Mouse (Mus musculus) MEL (cell line): ENCODE measurements at regions not wholly inside any gene's neighbourhood (a gene's known extent, or its start where the extent isn't known, plus 50 kb on each side); places are given as distances from the start of the nearest gene placed in this dataset.

Experiments used
- DNase-seq: peaks from one replicate; pipeline ENCODE4 v3.0.0; 2011; ENCODE audit warnings: low read depth, low spot score
- H3K27ac ChIP-seq: 2 replicates; pipeline ENCODE4 v1.5.1; 2012; ENCODE audit warnings: low read depth, mild to moderate bottlenecking, control low read depth, low read length, moderate library complexity; ENCODE audit not compliant: control insufficient read depth
- H3K27me3 ChIP-seq, 2 experiments: fragments of 150-350 bp in 1 of 2; sonication (generic) in 1 of 2; 2 replicates each; pipeline ENCODE4 v1.6.1; 2012; ENCODE audit warnings: low read length in 2 of 2, mild to moderate bottlenecking in 2 of 2, improper control_type of control experiment in 1 of 2, moderate library complexity in 1 of 2; ENCODE audit not compliant: insufficient read depth in 2 of 2, control insufficient read depth in 1 of 2
- H3K36me3 ChIP-seq, 2 experiments: 2 replicates each; pipeline ENCODE4 v1.6.1; 2012 to 2014; ENCODE audit warnings: low read length in 2 of 2, improper control_type of control experiment in 1 of 2, inconsistent platforms in 1 of 2, mild to moderate bottlenecking in 1 of 2; ENCODE audit not compliant: insufficient read depth in 2 of 2, control insufficient read depth in 1 of 2
- H3K4me1 ChIP-seq, 2 experiments: fragments of 150-350 bp in 1 of 2; sonication (generic) in 1 of 2; 2 replicates each; pipeline ENCODE4 v1.6.1; 2012; ENCODE audit warnings: low read length in 2 of 2, improper control_type of control experiment in 1 of 2, mild to moderate bottlenecking in 1 of 2; ENCODE audit not compliant: insufficient read depth in 2 of 2, control insufficient read depth in 1 of 2
- H3K4me3 ChIP-seq, 2 experiments: fragments of 150-350 bp in 1 of 2; sonication (generic) in 1 of 2; 2 replicates each; pipeline ENCODE4 v1.5.1; 2012; ENCODE audit warnings: low read depth in 2 of 2, low read length in 2 of 2, mild to moderate bottlenecking in 2 of 2, moderate library complexity in 2 of 2, control low read depth in 1 of 2, improper control_type of control experiment in 1 of 2; ENCODE audit not compliant: control insufficient read depth in 1 of 2, insufficient read depth in 1 of 2
- H3K79me2 ChIP-seq: 2 replicates; pipeline ENCODE4 v1.6.1; 2012; ENCODE audit warnings: mild to moderate bottlenecking, low read length, moderate library complexity; ENCODE audit not compliant: control insufficient read depth, poor library complexity, insufficient read depth
- H3K9ac ChIP-seq: 2 replicates; pipeline ENCODE4 v1.6.1; 2012; ENCODE audit warnings: low read depth, mild to moderate bottlenecking, control low read depth, low read length, moderate library complexity; ENCODE audit not compliant: control insufficient read depth, poor library complexity, severe bottlenecking
- H3K9me3 ChIP-seq: fragments of 150-350 bp; sonication (generic); replicated peaks from 2 replicates; pipeline ENCODE4 v1.6.1; 2012; ENCODE audit warnings: mild to moderate bottlenecking, low read length, improper control_type of control experiment, moderate library complexity; ENCODE audit not compliant: insufficient read depth
- BHLHE40 ChIP-seq: IDR thresholded peaks from 2 replicates; pipeline ENCODE4 v1.6.1; 2012; ENCODE audit warnings: low read depth, mild to moderate bottlenecking, inconsistent platforms, low read length, improper control_type of control experiment, borderline replicate concordance
- CHD1 ChIP-seq: IDR thresholded peaks from 2 replicates; pipeline ENCODE4 v1.6.1; 2012; ENCODE audit warnings: low read depth, mild to moderate bottlenecking, inconsistent platforms, low read length, improper control_type of control experiment
- CHD2 ChIP-seq: IDR thresholded peaks from 2 replicates; pipeline ENCODE4 v1.6.1; 2011; ENCODE audit warnings: low read length, improper control_type of control experiment
- CTCF ChIP-seq, 3 experiments: IDR thresholded peaks in 2 of 3; conservative IDR thresholded peaks in 1 of 3; 2 replicates each; pipeline ENCODE4 v1.5.1; 2011 to 2012; ENCODE audit warnings: low read length in 3 of 3, low read depth in 2 of 3, mild to moderate bottlenecking in 2 of 3, improper control_type of control experiment in 1 of 3, inconsistent platforms in 1 of 3, mixed read lengths in 1 of 3, moderate library complexity in 1 of 3; ENCODE audit not compliant: control insufficient read depth in 1 of 3, insufficient read depth in 1 of 3, poor library complexity in 1 of 3, severe bottlenecking in 1 of 3
- E2F4 ChIP-seq: IDR thresholded peaks from 2 replicates; pipeline ENCODE4 v1.6.1; 2011; ENCODE audit warnings: low read depth, low read length, improper control_type of control experiment, borderline replicate concordance
- ELF1 ChIP-seq: IDR thresholded peaks from 2 replicates; pipeline ENCODE4 v1.6.1; 2014; ENCODE audit warnings: low read depth, mild to moderate bottlenecking, inconsistent platforms, low read length, improper control_type of control experiment, moderate library complexity
- EP300 ChIP-seq, 2 experiments: IDR thresholded peaks; 2 replicates each; pipeline ENCODE4 v1.6.1; 2011; ENCODE audit warnings: improper control_type of control experiment in 2 of 2, low read length in 2 of 2, low read depth in 1 of 2, mild to moderate bottlenecking in 1 of 2
- ETS1 ChIP-seq: IDR thresholded peaks from 2 replicates; pipeline ENCODE4 v1.6.1; 2012; ENCODE audit warnings: low read depth, mild to moderate bottlenecking, inconsistent platforms, low read length, improper control_type of control experiment, moderate library complexity
- KAT2A ChIP-seq: conservative IDR thresholded peaks from 2 replicates; pipeline ENCODE4 v1.6.1; 2012; ENCODE audit warnings: low read depth, low read length, improper control_type of control experiment, inconsistent platforms
- MAFK ChIP-seq: IDR thresholded peaks from 2 replicates; pipeline ENCODE4 v1.6.1; 2011; ENCODE audit warnings: low read depth, mild to moderate bottlenecking, low read length, improper control_type of control experiment, borderline replicate concordance
- MAX ChIP-seq: IDR thresholded peaks from 2 replicates; pipeline ENCODE4 v1.6.1; 2011; ENCODE audit warnings: low read length, improper control_type of control experiment
- MAZ ChIP-seq: IDR thresholded peaks from 2 replicates; pipeline ENCODE4 v1.6.1; 2012; ENCODE audit warnings: low read depth, mild to moderate bottlenecking, inconsistent platforms, low read length, improper control_type of control experiment
- MEF2A ChIP-seq: IDR thresholded peaks from 2 replicates; pipeline ENCODE4 v1.6.1; 2014; ENCODE audit warnings: low read depth, mild to moderate bottlenecking, inconsistent platforms, low read length, improper control_type of control experiment; ENCODE audit not compliant: poor library complexity, insufficient replicate concordance, severe bottlenecking; ENCODE audit errors: extremely low read depth
- MYB ChIP-seq: IDR thresholded peaks from 2 replicates; pipeline ENCODE4 v1.6.1; 2011; ENCODE audit warnings: mild to moderate bottlenecking, low read depth, low read length, improper control_type of control experiment
- POLR2AphosphoS5 ChIP-seq: IDR thresholded peaks from 2 replicates; pipeline ENCODE4 v1.6.1; 2012; ENCODE audit warnings: low read depth, borderline replicate concordance, mild to moderate bottlenecking, inconsistent platforms, low read length, moderate library complexity, mixed read lengths
- RAD21 ChIP-seq: IDR thresholded peaks from 2 replicates; pipeline ENCODE4 v1.6.1; 2011; ENCODE audit warnings: mild to moderate bottlenecking, low read depth, low read length, improper control_type of control experiment
- RCOR1 ChIP-seq: IDR thresholded peaks from 2 replicates; pipeline ENCODE4 v1.6.1; 2012; ENCODE audit warnings: low read depth, mild to moderate bottlenecking, inconsistent platforms, low read length, improper control_type of control experiment
- SIN3A ChIP-seq: IDR thresholded peaks from 2 replicates; pipeline ENCODE4 v1.6.1; 2012; ENCODE audit warnings: low read length, improper control_type of control experiment, inconsistent platforms
- SMC3 ChIP-seq: IDR thresholded peaks from 2 replicates; pipeline ENCODE4 v1.6.1; 2011; ENCODE audit warnings: low read depth, low read length, improper control_type of control experiment
- TBP ChIP-seq: IDR thresholded peaks from 2 replicates; pipeline ENCODE4 v1.8.0; 2011; ENCODE audit warnings: low read depth, low read length, improper control_type of control experiment
- UBTF ChIP-seq: IDR thresholded peaks from 2 replicates; pipeline ENCODE4 v1.6.1; 2012; ENCODE audit warnings: low read depth, mild to moderate bottlenecking, inconsistent platforms, low read length, improper control_type of control experiment, moderate library complexity, borderline replicate concordance; ENCODE audit not compliant: insufficient read depth
- USF1 ChIP-seq: IDR thresholded peaks from 2 replicates; pipeline ENCODE4 v1.6.1; 2014; ENCODE audit warnings: low read depth, mild to moderate bottlenecking, inconsistent platforms, low read length, improper control_type of control experiment, moderate library complexity
- USF2 ChIP-seq, 2 experiments: IDR thresholded peaks; 2 replicates each; pipeline ENCODE4 v1.6.1; 2011 to 2012; ENCODE audit warnings: improper control_type of control experiment in 2 of 2, low read length in 2 of 2, borderline replicate concordance in 1 of 2, inconsistent platforms in 1 of 2, low read depth in 1 of 2, mild to moderate bottlenecking in 1 of 2; ENCODE audit not compliant: insufficient read depth in 1 of 2
- ZC3H11A ChIP-seq: IDR thresholded peaks from 2 replicates; pipeline ENCODE4 v1.6.1; 2012; ENCODE audit warnings: low read depth, mild to moderate bottlenecking, inconsistent platforms, low read length, improper control_type of control experiment
- ZKSCAN1 ChIP-seq: IDR thresholded peaks from 2 replicates; pipeline ENCODE4 v1.6.1; 2012; ENCODE audit warnings: low read depth, mild to moderate bottlenecking, inconsistent platforms, low read length, improper control_type of control experiment, moderate library complexity
- ZMIZ1 ChIP-seq: IDR thresholded peaks from 2 replicates; pipeline ENCODE4 v1.6.1; 2012; ENCODE audit warnings: low read depth, mild to moderate bottlenecking, inconsistent platforms, low read length, improper control_type of control experiment, moderate library complexity
- ZNF384 ChIP-seq: IDR thresholded peaks from 2 replicates; pipeline ENCODE4 v1.6.1; 2012; ENCODE audit warnings: low read depth, mild to moderate bottlenecking, inconsistent platforms, low read length, improper control_type of control experiment

DNA sequence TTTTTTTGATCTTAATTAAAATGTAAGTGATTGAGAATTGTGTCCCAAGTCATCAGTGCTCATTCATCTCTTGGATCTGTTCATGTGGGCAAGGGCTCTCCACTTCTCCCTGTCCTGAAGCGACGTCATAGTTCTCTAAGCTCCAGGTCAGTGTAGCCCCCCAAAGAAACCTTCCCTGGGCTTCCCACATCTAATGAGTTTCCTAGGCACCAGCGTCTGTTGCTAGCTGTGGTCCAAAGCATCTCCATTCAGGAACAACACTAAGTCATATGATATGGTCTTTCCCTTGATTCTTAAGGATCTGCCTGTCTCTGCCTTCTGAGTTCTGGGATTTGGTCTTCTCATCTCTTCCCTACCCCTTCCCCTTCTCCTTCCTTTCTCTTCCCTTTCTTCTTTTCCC, 66.3 kb upstream of the Sox4 start:
- Histone ChIP-seq H3K9ac (no peak overlapping the region), H3K4me3 (no peak overlapping the region), H3K4me1 (no peaks in the 10 kb centered on the region), H3K27ac (no peak overlapping the region), H3K36me3 (no peaks in the 10 kb centered on the region), H3K9me3 (no peaks in the 10 kb centered on the region), H3K27me3 (no peaks in the 10 kb centered on the region), H3K79me2 (no peaks in the 10 kb centered on the region)
- TF ChIP-seq POLR2AphosphoS5 (no peak), RAD21 (no peak), ELF1 (no peak), ETS1 (no peak), ZKSCAN1 (no peak), RCOR1 (no peak), CHD1 (no peak), CTCF (IDR thresholded peaks at IDR 0.05 in 2 of 3, conservative IDR thresholded peaks at IDR 0.05 in 1 of 3; ENCODE audit: control insufficient read depth in 1 of 3, insufficient read depth in 1 of 3, low read depth in 2 of 3, low read length in 3 of 3, poor library complexity in 1 of 3, severe bottlenecking in 1 of 3) (no peak), EP300 (IDR thresholded peaks at IDR 0.05; ENCODE audit: low read depth in 1 of 2, low read length in 2 of 2) (no peak), SMC3 (no peak), ZNF384 (no peak), ZMIZ1 (no peak), SIN3A (no peak), MAX (no peak), TBP (no peak), CHD2 (no peak), E2F4 (no peak), MYB (no peak)
- DNase-seq: no peak

DNA sequence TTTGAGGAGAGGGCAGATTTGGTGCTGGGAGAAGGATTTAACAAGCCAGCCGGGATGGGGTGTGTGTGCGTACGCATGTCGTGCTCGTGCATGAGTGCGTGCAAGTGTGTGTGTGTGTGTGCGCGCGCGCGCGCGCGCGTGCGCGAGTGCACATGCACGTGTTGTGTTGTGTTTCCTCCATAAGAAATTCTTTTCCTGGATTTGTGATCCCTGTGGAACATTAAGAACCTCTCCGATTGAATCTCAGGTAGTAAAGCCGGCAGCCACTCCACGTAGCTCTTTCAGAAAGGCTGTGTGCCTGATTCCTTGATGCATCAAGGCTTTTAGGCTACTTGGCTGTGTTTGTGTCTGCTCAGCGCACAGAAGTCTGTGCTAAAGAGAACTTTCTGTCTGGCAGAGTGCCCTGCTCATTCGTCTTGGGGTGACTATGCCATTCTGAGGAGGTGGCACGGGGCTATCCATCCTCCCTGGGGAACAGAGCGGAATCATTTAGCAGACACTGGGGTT, 62.7 kb upstream of the Sox4 start:
- no peak for TF ChIP-seq USF1
- no peak for TF ChIP-seq SMC3
- TF ChIP-seq KAT2A: no peak
- no peak for TF ChIP-seq USF2 (IDR thresholded peaks at IDR 0.05; ENCODE audit: borderline replicate concordance in 1 of 2, insufficient read depth in 1 of 2, low read depth in 1 of 2, low read length in 2 of 2)
- no peak for TF ChIP-seq MAFK
- no peak for TF ChIP-seq ELF1
- no peak for TF ChIP-seq UBTF
- TF ChIP-seq MAX: no peak
- TF ChIP-seq ZC3H11A: no peak
- TF ChIP-seq MAZ: no peak
- TF ChIP-seq MEF2A: no peak
- no peak for TF ChIP-seq BHLHE40
- TF ChIP-seq EP300 (IDR thresholded peaks at IDR 0.05; ENCODE audit: low read depth in 1 of 2, low read length in 2 of 2): no peak
- TF ChIP-seq, all 39 proteins: peak for 0
- H3K79me2 ChIP-seq: no peaks in the 10 kb centered on the region
- no peaks in the 10 kb centered on the region for H3K4me1 ChIP-seq
- no peak for DNase-seq
- H3K4me3 ChIP-seq: no peak overlapping the region
- H3K9me3 ChIP-seq: no peaks in the 10 kb centered on the region
- no peaks in the 10 kb centered on the region for H3K27me3 ChIP-seq
- H3K27ac ChIP-seq: no peak overlapping the region
- no peaks in the 10 kb centered on the region for H3K36me3 ChIP-seq
- H3K9ac ChIP-seq: no peak overlapping the region
